Mouse (Mus musculus): Measurements from ENCODE around the gene Slc46a3. TPM values are rescaled to one million over a fixed set of nuclear protein-coding genes. Genes with fewer than 3 reads are reported as not detected.
"Not testable (repeated sequence)": the region's sequence is repeated elsewhere in the genome, so short reads cannot be mapped to it uniquely, and the experiment has no call there.

Slc46a3 gene
- polyA plus RNA-seq, 1 experiment from 2014 or later: 1.6 TPM

- Histone ChIP-seq H3K9me3 (no peaks in the 10 kb centered on the region), H3K36me3 (no peaks in the 10 kb centered on the region), H3K4me1 (replicated peaks) (peaks cover 14% of the 10 kb centered on the region), H3K27me3 (no peaks in the 10 kb centered on the region), H3K9ac (replicated peaks) (no peak overlapping the region), H3K4me2 (no peak overlapping the region), H3K4me3 (replicated peaks) (no peak overlapping the region), H3K27ac (no peak overlapping the region)
- no peak for ATAC-seq (ENCODE audit: insufficient number of reproducible peaks, insufficient read depth, low FRiP score, low TSS enrichment, low read depth)
- WGBS: 78% methylated on average over 5 of the region's 5 CpGs
These were observed 17.1 kb upstream of the Slc46a3 start for GRCm38 (mm10) chr5:147911744-147912143.

DNA sequence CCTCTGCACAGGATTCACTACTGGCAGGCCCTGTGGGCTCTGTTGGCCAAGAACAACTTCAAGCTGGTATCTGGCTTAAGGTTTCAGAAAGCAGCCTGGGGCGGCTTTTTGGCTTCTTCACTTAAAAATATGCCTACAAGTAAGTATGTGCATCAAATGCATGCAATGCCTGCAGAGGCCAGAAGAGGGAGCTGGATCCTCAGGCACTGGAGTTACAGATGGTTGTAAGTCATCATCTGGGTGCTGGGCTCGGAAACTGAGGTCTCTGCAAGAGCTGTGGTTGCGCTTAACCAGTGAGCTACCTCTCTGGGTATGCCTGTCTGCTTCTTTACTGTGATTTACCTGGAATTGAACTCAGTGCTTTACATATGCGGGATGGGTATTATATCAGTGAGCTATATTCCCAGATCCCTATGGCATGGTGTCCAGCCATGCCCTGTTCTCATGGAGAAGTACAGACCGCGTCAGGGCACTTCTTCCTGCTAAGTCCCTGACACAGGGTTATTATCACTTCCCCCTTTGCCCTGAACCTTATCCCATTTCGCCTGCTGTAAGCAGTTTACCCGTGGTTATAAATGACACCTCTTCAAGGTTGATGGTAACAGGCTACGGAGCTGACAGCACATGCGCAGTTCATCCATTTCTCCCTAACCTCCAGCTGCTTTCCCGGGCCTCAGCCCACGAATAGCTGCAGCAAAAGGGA lies 16.3 kb upstream of the Slc46a3 start:
- Histone ChIP-seq H3K4me3 (replicated peaks) (no peak overlapping the region), H3K27me3 (no peaks in the 10 kb centered on the region), H3K4me1 (replicated peaks) (peaks cover 14% of the 10 kb centered on the region), H3K4me2 (no peak overlapping the region), H3K9ac (replicated peaks) (no peak overlapping the region), H3K36me3 (no peaks in the 10 kb centered on the region), H3K27ac (no peak overlapping the region), H3K9me3 (no peaks in the 10 kb centered on the region)
- 84% methylated on average over 12 of the region's 12 CpGs for WGBS
- no peak for ATAC-seq (ENCODE audit: insufficient number of reproducible peaks, insufficient read depth, low FRiP score, low TSS enrichment, low read depth)

DNA sequence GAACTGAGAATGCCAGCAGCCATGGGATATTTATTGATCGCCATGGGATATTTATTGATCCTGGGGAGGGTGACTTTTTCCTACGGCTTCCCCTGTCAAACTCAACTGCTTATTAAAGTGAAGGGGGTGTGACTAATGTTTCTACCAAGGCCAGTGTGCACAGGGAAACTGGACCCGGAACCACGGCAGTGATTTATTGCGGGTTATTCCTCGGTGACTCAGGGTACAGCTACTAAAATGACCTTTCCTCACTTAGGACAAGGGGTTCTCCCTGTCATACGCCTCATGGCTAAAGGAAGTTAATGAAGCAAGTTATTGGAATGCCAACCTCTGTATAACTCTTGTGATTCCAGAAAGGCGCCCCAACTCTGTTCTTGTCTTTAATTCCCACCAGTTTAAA lies 13.2 kb upstream of the Slc46a3 start:
- Histone ChIP-seq H3K36me3 (no peaks in the 10 kb centered on the region), H3K27me3 (no peaks in the 10 kb centered on the region), H3K4me2 (no peak overlapping the region), H3K9me3 (no peaks in the 10 kb centered on the region), H3K27ac (no peak overlapping the region), H3K9ac (replicated peaks) (no peak overlapping the region), H3K4me3 (replicated peaks) (no peak overlapping the region), H3K4me1 (replicated peaks) (0 out of 2 replicates have a peak, but pooled peaks cover under 1% of the 10 kb centered on the region)
- ATAC-seq (ENCODE audit: insufficient number of reproducible peaks, insufficient read depth, low FRiP score, low TSS enrichment, low read depth): no peak
- 80% methylated on average over 8 of the region's 8 CpGs for whole genome bisulfite sequencing

DNA sequence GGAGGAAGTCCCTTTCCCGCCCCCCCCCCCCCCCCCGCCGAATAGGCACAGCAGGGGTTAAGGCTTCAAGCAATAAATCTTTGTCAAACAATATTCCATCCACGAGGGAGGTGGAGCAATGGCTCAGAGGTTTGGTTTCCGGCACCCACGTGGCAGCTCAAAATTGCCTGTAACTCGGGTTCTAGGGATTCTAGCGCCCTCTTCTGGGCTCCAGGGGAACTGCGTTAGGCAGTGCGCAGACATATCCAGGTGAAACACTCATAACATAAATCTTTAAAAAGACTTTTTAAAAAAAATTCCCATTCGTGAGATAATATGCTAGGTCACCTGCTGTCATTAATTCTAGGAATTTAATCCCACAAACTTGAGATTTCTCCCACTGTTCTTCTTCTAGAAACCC lies 12.5 kb upstream of the Slc46a3 start:
- Histone ChIP-seq H3K36me3 (no peaks in the 10 kb centered on the region), H3K4me2 (no peak overlapping the region), H3K27me3 (no peaks in the 10 kb centered on the region), H3K9ac (replicated peaks) (no peak overlapping the region), H3K27ac (no peak overlapping the region), H3K4me1 (replicated peaks) (no peaks in the 10 kb centered on the region), H3K4me3 (replicated peaks) (no peak overlapping the region), H3K9me3 (no peaks in the 10 kb centered on the region)
- no peak for ATAC-seq (ENCODE audit: insufficient number of reproducible peaks, insufficient read depth, low FRiP score, low TSS enrichment, low read depth)
- WGBS: 51% methylated on average over 11 of the region's 11 CpGs

GRCm38 (mm10) chr5:147903166-147903565 lies 8.6 kb upstream of the Slc46a3 start:
- WGBS: 88% methylated on average over 9 of the region's 9 CpGs
- Histone ChIP-seq H3K36me3 (no peaks in the 10 kb centered on the region), H3K9me3 (no peaks in the 10 kb centered on the region), H3K4me1 (replicated peaks) (no peaks in the 10 kb centered on the region), H3K27ac (no peak overlapping the region), H3K4me3 (replicated peaks) (no peak overlapping the region), H3K9ac (replicated peaks) (no peak overlapping the region), H3K4me2 (no peak overlapping the region), H3K27me3 (no peaks in the 10 kb centered on the region)
- ATAC-seq (ENCODE audit: insufficient number of reproducible peaks, insufficient read depth, low FRiP score, low TSS enrichment, low read depth): no peak

- no peak overlapping the region for H3K9ac ChIP-seq (replicated peaks)
These were observed 7.6 kb upstream of the Slc46a3 start for GRCm38 (mm10) chr5:147902008-147902757.

GRCm38 (mm10) chr5:147898968-147899549 lies 4.4 kb upstream of the Slc46a3 start:
- H3K4me2 ChIP-seq: no peak overlapping the region

More at GRCm38 (mm10) chr5:147902008-147902757, 7.6 kb upstream of the Slc46a3 start:
- Histone ChIP-seq H3K9me3 (no peaks in the 10 kb centered on the region), H3K4me1 (replicated peaks) (no peaks in the 10 kb centered on the region), H3K36me3 (no peaks in the 10 kb centered on the region), H3K4me2 (no peak overlapping the region), H3K4me3 (replicated peaks) (no peak overlapping the region), H3K27me3 (no peaks in the 10 kb centered on the region), H3K27ac (no peak overlapping the region)
- ATAC-seq (ENCODE audit: insufficient number of reproducible peaks, insufficient read depth, low FRiP score, low TSS enrichment, low read depth): no peak
- 86% methylated on average over 15 of the region's 15 CpGs for WGBS

DNA sequence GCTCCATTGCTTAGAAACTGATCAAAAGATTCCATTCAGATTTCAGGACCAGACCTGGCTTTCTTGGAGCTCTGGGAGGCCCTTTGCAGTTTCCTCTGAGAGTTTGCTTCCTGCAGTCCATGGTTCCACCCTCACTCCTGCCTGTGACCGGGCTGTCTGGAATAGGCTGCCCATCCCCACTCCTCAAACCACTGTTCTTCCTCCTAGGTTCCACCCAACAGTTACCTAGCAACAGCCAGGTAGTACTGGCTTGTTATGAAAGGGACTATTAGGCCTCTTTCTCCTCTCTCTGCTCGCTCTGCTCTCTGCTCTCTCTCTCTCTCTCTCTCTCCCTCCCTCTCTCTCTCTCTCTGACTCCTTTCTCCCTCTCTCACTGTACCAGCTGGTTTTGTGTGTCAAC lies 3.6 kb upstream of the Slc46a3 start:
- Histone ChIP-seq H3K4me3 (replicated peaks) (no peak overlapping the region), H3K27ac (no peak overlapping the region), H3K4me1 (replicated peaks) (peaks cover 17% of the 10 kb centered on the region; the same call in 1 of the 2 replicates), H3K36me3 (no peaks in the 10 kb centered on the region), H3K4me2 (no peak overlapping the region), H3K9ac (replicated peaks) (no peak overlapping the region), H3K9me3 (no peaks in the 10 kb centered on the region), H3K27me3 (peaks cover 20% of the 10 kb centered on the region)
- ATAC-seq (ENCODE audit: insufficient number of reproducible peaks, insufficient read depth, low FRiP score, low TSS enrichment, low read depth): no peak
- WGBS: 69% methylated on average over 2 of the region's 2 CpGs

More at GRCm38 (mm10) chr5:147898968-147899549, 4.4 kb upstream of the Slc46a3 start:
- WGBS: 68% methylated on average over 4 of the region's 4 CpGs
- H3K4me1 ChIP-seq (replicated peaks): peaks cover 11% of the 10 kb centered on the region; the same call in 1 of the 2 replicates
- H3K36me3 ChIP-seq: no peaks in the 10 kb centered on the region
- H3K27me3 ChIP-seq: peaks cover 12% of the 10 kb centered on the region
- no peak overlapping the region for H3K27ac ChIP-seq
- no peak for ATAC-seq (ENCODE audit: insufficient number of reproducible peaks, insufficient read depth, low FRiP score, low TSS enrichment, low read depth)
- no peaks in the 10 kb centered on the region for H3K9me3 ChIP-seq
- no peak overlapping the region for H3K9ac ChIP-seq (replicated peaks)
- no peak overlapping the region for H3K4me3 ChIP-seq (replicated peaks)

GRCm38 (mm10) chr5:147896501-147896900 lies 1.9 kb upstream of the Slc46a3 start:
- not testable (repeated sequence) for H3K9ac ChIP-seq (replicated peaks); H3K4me2 ChIP-seq; H3K27ac ChIP-seq; H3K9me3 ChIP-seq; ATAC-seq (ENCODE audit: insufficient number of reproducible peaks, insufficient read depth, low FRiP score, low TSS enrichment, low read depth); H3K4me3 ChIP-seq (replicated peaks); H3K36me3 ChIP-seq
- H3K27me3 ChIP-seq: peaks cover 28% of the 10 kb centered on the region
- WGBS: 69% methylated on average over 4 of the region's 4 CpGs
- H3K4me1 ChIP-seq (replicated peaks): peaks cover 17% of the 10 kb centered on the region; the same call in 1 of the 2 replicates

GRCm38 (mm10) chr5:147895436-147896198 lies 1.0 kb upstream of the Slc46a3 start:
- Histone ChIP-seq H3K4me1 (replicated peaks) (peaks cover 17% of the 10 kb centered on the region; the same call in 1 of the 2 replicates), H3K36me3 (no peaks in the 10 kb centered on the region), H3K4me2 (peak overlapping the region; percentile 96), H3K9me3 (no peaks in the 10 kb centered on the region), H3K4me3 (replicated peaks) (peak overlapping the region; percentile 68; the same call in 1 of the 2 replicates), H3K27ac (no peak overlapping the region), H3K27me3 (peaks cover 28% of the 10 kb centered on the region), H3K9ac (replicated peaks) (no peak overlapping the region)
- WGBS: 21% methylated on average over 16 of the region's 16 CpGs
- no peak for ATAC-seq (ENCODE audit: insufficient number of reproducible peaks, insufficient read depth, low FRiP score, low TSS enrichment, low read depth)

All from limb, embryonic 12.5 days (tissue).